Mouse (Mus musculus) left cerebral cortex, adult 11 months (tissue): Measurements from ENCODE around the gene Actbl2.

Source experiments
- DNase-seq: peaks from one replicate; pipeline ENCODE4 v3.0.0; 2022; ENCODE audit warnings: low spot score

Gene Actbl2

DNA sequence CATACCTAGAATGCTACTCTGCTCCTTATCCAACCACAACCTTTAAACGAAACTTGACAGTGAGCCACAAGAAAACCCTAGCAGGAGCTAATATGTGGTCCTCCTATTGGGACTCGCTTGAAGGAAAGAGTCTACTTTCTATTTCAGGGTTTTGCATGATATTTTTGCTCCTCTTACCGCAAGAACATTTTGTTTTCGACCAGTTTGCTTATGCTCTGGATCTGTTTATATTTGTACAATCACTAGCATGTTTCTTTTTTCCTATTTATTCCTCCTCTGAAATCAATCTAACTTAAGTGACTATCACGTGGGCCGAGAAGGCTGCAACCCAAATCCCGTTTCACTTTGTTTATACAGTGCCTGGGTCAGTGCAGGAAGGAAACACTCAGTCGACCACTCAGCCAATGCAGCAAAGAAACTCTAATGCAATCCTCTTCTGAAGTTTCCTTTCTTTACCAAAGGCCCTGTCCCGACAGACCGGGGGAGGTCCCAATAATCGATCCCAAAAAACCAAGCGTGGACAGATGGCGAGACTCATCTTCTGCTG is 15.0 kb downstream of the Actbl2 start:
- no peak for DNase-seq

DNA sequence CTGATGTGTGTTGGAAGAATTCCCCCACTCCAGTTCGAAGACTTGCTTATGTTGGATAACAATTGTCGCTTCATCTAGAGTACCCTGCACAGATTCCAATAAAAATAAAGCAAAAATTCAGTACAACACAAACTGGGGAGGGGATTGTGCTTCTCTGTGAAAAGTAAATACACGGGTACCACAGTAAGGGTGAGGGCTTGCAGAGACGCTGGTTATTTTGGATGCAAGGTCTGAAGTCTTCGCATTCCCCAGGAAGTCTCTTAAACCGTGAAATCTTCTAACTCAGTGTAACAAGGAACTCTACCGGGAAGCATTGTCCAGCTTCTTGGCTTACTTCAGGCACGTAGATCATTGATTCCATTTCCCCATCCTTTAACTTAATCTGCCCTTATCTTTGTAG is 17.1 kb downstream of the Actbl2 start:
- no peak for DNase-seq

GRCm38 (mm10) chr13:111286461-111287385 is 31.9 kb downstream of the Actbl2 start:
- no peak for DNase-seq

DNA sequence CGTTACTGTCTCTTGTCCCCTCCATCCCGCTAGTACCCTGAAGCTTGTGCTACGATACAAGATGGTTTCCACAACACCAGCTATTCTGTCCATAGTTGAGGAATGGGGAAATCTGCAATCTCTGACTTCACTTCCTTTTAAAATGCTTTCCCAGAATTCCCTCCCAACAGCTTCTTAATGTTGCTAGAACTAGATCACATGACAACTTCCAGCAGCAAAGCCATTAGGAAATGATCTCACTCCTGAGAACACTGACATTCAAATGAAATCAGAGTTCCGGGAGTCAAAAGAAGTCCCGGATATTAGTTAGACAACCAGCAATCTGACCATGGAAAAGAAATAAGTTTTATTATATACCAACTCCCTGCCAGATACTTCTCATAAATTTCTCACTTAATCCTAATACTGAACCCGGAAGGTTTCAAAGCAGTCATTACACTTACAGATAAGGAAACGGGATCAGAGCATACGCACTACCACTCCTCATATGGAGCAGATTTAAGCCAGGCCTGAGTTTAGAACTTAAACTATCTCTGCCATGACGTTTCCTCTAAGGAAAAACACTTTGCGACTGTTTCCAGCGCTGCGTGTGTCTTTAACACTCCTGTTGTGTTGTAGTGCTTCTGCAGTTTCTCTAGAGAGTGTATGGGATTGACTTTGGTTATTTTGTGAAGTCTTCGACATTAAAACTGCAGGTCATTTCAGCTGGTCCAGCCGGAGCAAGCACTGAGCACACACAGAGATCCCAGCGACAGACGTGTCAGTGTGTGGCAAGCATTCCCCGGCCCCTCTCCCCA is 36.5 kb downstream of the Actbl2 start:
- DNase-seq: no peak

- DNase-seq: peak; percentile 39
These were observed 37.2 kb downstream of the Actbl2 start for GRCm38 (mm10) chr13:111291958-111292493.

GRCm38 (mm10) chr13:111293478-111293877 is 38.7 kb downstream of the Actbl2 start:
- no peak for DNase-seq

- DNase-seq: no peak
These were observed 40.2 kb downstream of the Actbl2 start for GRCm38 (mm10) chr13:111294965-111295494.

- no peak for DNase-seq
These were observed 41.2 kb downstream of the Actbl2 start for GRCm38 (mm10) chr13:111296029-111296428.

GRCm38 (mm10) chr13:111297614-111298013 is 42.8 kb downstream of the Actbl2 start:
- no peak for DNase-seq

DNA sequence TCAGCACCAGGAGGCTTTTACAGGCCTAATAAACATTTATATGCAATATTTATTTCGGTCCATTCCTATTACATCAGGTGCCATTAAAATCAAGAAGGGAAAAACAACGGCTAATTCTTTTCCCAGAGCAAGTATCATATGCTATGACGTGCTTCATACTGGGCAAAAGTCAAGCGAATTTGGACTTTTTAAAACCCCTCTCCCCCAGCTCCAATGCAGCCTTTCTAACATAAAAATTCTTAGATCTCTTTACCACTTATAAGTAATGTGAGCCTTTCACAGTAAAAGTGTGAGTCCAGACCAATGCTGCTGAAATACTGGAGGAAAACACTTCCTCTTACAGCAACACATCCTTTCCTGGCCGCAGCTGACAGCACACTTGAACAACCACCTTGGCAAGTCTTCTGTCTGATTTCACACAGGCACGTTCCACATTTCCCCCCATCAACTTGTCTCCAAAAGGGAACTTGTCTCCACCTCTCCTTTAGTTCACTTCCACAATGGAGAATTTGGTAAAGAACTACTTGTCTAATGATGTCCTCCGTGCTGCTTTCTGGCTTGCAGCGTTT is 44.4 kb downstream of the Actbl2 start:
- DNase-seq: no peak

DNA sequence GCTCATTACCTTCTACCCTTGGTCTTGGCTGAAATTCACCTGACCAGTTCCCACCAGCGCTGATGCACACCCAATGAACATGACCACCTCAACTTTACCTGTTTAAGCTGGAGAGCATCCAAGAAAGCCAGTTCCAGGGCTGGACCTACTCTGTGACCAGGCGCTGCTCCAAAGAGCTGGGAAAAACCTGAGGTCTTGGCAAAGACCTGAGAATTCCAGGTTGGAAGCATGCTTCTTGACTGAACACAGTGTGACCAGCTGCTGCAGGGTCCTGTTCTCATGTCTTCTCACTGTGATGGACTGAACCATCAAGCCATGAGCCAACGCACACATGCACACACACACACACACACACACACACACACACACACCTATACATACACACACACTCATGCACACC is 46.0 kb downstream of the Actbl2 start:
- no peak for DNase-seq

- DNase-seq: no peak
These were observed 46.6 kb downstream of the Actbl2 start for GRCm38 (mm10) chr13:111301431-111301830.

DNA sequence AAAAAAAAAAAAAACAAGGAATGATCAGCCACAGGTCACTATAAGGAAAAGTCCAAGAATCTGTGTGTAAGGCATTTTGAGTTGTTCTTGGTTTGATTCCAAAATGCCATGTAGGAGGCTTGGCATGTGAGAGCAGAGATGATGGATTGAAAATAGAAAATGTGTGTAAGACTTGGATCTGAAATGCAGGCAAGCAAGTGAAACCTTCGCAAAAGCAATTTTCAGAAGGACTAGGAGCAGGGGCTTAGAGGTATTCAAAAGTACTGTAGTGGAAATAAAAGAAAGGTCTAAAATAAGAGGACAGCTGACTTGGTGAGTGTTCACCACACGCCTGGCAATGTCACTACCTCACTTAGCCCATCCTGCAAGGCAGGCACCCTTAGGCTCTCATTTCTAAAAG is 49.4 kb downstream of the Actbl2 start:
- no peak for DNase-seq

GRCm38 (mm10) chr13:111304736-111305135 is 49.9 kb downstream of the Actbl2 start:
- no peak for DNase-seq
